Mouse (Mus musculus): ENCODE results near the gene Gm4767.
"Not testable (repeated sequence)": the region's sequence is repeated elsewhere in the genome, so short reads cannot be mapped to it uniquely, and the experiment has no call there.

GRCm38 (mm10) chr10:81863409-81864407, 51.7 kb downstream of the Gm4767 start, which contains the start of gene Gm32687:
- not testable (repeated sequence) for TF ChIP-seq CTCF (conservative IDR thresholded peaks at IDR 0.05; ENCODE audit: insufficient read depth, insufficient read length, low read depth, low read length); POLR2A (IDR thresholded peaks at IDR 0.05; ENCODE audit: low read depth, low read length)

Data from kidney, adult 2 months (tissue).